Mouse (Mus musculus): ENCODE results near the gene Psmd9. TPM values are rescaled to one million over a fixed set of nuclear protein-coding genes. Genes with fewer than 3 reads are reported as not detected.
"Not testable (repeated sequence)": the region's sequence is repeated elsewhere in the genome, so short reads cannot be mapped to it uniquely, and the experiment has no call there.

Psmd9 gene
- polyA plus RNA-seq, 1 experiment, result 21.9 TPM

- Histone ChIP-seq H3K4me1 (ENCODE audit: control insufficient read depth, insufficient read depth, insufficient read length, low read length) (no peaks in the 10 kb centered on the region), H3K27ac (ENCODE audit: insufficient read depth, low read depth, low read length) (no peak overlapping the region), H3K36me3 (ENCODE audit: control insufficient read depth, insufficient read depth, low read length) (no peaks in the 10 kb centered on the region), H3K27me3 (ENCODE audit: control insufficient read depth, insufficient read depth, low read length) (no peaks in the 10 kb centered on the region), H3K4me3 (ENCODE audit: low read depth, low read length) (no peak overlapping the region)
- TF ChIP-seq CTCF (IDR thresholded peaks at IDR 0.05; ENCODE audit: extremely low read depth, insufficient read length, insufficient replicate concordance, low read depth, low read length), result no peak
- no peak for TF ChIP-seq POLR2A (IDR thresholded peaks at IDR 0.05; ENCODE audit: low read depth, low read length)
- WGBS, result 59% methylated on average over 4 of the region's 4 CpGs
Measured at GRCm38 (mm10) chr5:123223051-123223410, 53.8 kb downstream of the Psmd9 start.

GRCm38 (mm10) chr5:123223861-123224260, 54.6 kb downstream of the Psmd9 start:
- not testable (repeated sequence) for H3K27ac ChIP-seq (ENCODE audit: insufficient read depth, low read depth, low read length); H3K36me3 ChIP-seq (ENCODE audit: control insufficient read depth, insufficient read depth, low read length); H3K27me3 ChIP-seq (ENCODE audit: control insufficient read depth, insufficient read depth, low read length); H3K4me3 ChIP-seq (ENCODE audit: low read depth, low read length); H3K4me1 ChIP-seq (ENCODE audit: control insufficient read depth, insufficient read depth, insufficient read length, low read length)
- WGBS, result 52% methylated on average over 6 of the region's 6 CpGs

DNA sequence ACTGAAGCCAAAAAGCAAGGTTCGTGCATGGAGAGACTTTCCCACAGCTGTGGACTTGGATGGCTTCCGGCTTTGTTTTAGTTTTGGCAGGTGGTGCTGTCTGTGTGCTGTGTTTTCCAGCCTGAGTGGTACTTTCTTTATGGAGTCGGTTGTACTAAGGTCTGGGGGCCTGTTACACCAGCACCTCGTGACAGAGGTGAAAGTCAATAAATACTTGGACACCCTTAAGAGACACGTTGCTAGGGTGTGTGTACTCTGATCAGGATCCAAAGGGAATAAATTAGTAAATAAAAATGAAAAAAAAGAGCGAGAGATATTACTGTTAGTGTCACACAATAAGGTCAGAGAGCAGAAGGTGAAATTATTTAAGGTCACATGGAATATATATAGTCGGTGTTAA, 57.6 kb downstream of the Psmd9 start:
- Histone ChIP-seq H3K4me1 (ENCODE audit: control insufficient read depth, insufficient read depth, insufficient read length, low read length) (peaks cover 6% of the 10 kb centered on the region; the same call in 1 of the 2 replicates), H3K36me3 (ENCODE audit: control insufficient read depth, insufficient read depth, low read length) (no peaks in the 10 kb centered on the region), H3K27ac (ENCODE audit: insufficient read depth, low read depth, low read length) (no peak overlapping the region), H3K4me3 (ENCODE audit: low read depth, low read length) (no peak overlapping the region), H3K27me3 (ENCODE audit: control insufficient read depth, insufficient read depth, low read length) (no peaks in the 10 kb centered on the region)
- TF ChIP-seq POLR2A (IDR thresholded peaks at IDR 0.05; ENCODE audit: low read depth, low read length), result no peak
- TF ChIP-seq CTCF (IDR thresholded peaks at IDR 0.05; ENCODE audit: extremely low read depth, insufficient read length, insufficient replicate concordance, low read depth, low read length), result no peak
- 49% methylated on average over 7 of the region's 7 CpGs for WGBS

- 2% methylated on average over 42 of the region's 42 CpGs for WGBS
- TF ChIP-seq CTCF (IDR thresholded peaks at IDR 0.05; ENCODE audit: extremely low read depth, insufficient read length, insufficient replicate concordance, low read depth, low read length) (no peak), POLR2A (IDR thresholded peaks at IDR 0.05; ENCODE audit: low read depth, low read length) (peak; percentile 58)
- 0 out of 2 replicates have a peak overlapping the region, but pooled peaks have one; percentile 33 for H3K27ac ChIP-seq (ENCODE audit: insufficient read depth, low read depth, low read length)
- no peaks in the 10 kb centered on the region for H3K36me3 ChIP-seq (ENCODE audit: control insufficient read depth, insufficient read depth, low read length)
- peaks cover 6% of the 10 kb centered on the region; the same call in 1 of the 2 replicates for H3K4me1 ChIP-seq (ENCODE audit: control insufficient read depth, insufficient read depth, insufficient read length, low read length)
- peak overlapping the region; percentile 100 for H3K4me3 ChIP-seq (ENCODE audit: low read depth, low read length)
- H3K27me3 ChIP-seq (ENCODE audit: control insufficient read depth, insufficient read depth, low read length), result no peaks in the 10 kb centered on the region
Measured at GRCm38 (mm10) chr5:123227762-123228523, 58.7 kb downstream of the Psmd9 start.

DNA sequence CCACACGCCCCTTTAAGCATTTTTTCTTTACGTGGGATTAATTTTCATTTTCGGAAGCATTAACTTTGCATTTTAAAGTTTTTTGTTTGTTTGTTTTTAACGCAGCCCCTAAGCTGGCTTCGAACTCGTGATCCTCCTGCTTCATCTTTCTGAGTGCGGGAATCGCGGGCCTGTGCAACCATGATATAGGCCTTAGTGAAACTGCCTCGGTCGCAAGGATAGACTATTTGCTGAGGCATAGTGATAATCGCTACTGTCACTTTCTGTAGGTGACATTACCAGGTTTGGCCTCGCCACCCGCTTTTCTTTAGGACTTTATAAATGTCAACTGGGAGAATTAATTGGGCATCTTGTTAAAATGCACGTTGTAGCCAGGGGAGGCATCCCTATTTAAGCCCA, 59.3 kb downstream of the Psmd9 start:
- Histone ChIP-seq H3K27ac (ENCODE audit: insufficient read depth, low read depth, low read length) (0 out of 2 replicates have a peak overlapping the region, but pooled peaks have one; percentile 33), H3K4me3 (ENCODE audit: low read depth, low read length) (peak overlapping the region; percentile 100), H3K36me3 (ENCODE audit: control insufficient read depth, insufficient read depth, low read length) (no peaks in the 10 kb centered on the region), H3K27me3 (ENCODE audit: control insufficient read depth, insufficient read depth, low read length) (no peaks in the 10 kb centered on the region), H3K4me1 (ENCODE audit: control insufficient read depth, insufficient read depth, insufficient read length, low read length) (peaks cover 6% of the 10 kb centered on the region; the same call in 1 of the 2 replicates)
- 7% methylated on average over 15 of the region's 15 CpGs for WGBS
- TF ChIP-seq POLR2A (IDR thresholded peaks at IDR 0.05; ENCODE audit: low read depth, low read length) (no peak), CTCF (IDR thresholded peaks at IDR 0.05; ENCODE audit: extremely low read depth, insufficient read length, insufficient replicate concordance, low read depth, low read length) (no peak)

DNA sequence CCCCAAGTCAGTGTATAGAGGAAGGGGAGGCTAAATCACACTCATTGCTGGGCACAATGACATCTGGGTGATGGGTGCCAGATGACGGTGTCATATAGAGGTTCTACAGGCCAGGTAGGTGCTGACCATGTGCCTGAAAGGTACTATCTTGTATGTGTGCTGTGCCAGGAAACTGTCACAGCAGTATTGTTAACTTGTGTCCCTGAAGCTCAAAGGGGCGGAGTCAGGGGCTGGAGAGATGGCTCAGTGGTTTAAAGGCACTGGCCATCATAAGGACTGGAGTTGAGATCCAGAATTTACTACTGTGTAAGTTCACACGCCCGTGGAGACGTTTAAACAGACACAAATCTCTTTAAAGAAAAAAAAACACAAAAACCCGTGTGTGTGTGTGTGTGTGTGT, 60.1 kb downstream of the Psmd9 start:
- H3K27me3 ChIP-seq (ENCODE audit: control insufficient read depth, insufficient read depth, low read length), result no peaks in the 10 kb centered on the region
- no peaks in the 10 kb centered on the region for H3K36me3 ChIP-seq (ENCODE audit: control insufficient read depth, insufficient read depth, low read length)
- WGBS, result 79% methylated on average over 6 of the region's 6 CpGs
- no peak overlapping the region for H3K4me3 ChIP-seq (ENCODE audit: low read depth, low read length)
- peaks cover 6% of the 10 kb centered on the region; the same call in 1 of the 2 replicates for H3K4me1 ChIP-seq (ENCODE audit: control insufficient read depth, insufficient read depth, insufficient read length, low read length)
- no peak overlapping the region for H3K27ac ChIP-seq (ENCODE audit: insufficient read depth, low read depth, low read length)
- TF ChIP-seq POLR2A (IDR thresholded peaks at IDR 0.05; ENCODE audit: low read depth, low read length) (no peak), CTCF (IDR thresholded peaks at IDR 0.05; ENCODE audit: extremely low read depth, insufficient read length, insufficient replicate concordance, low read depth, low read length) (no peak)

DNA sequence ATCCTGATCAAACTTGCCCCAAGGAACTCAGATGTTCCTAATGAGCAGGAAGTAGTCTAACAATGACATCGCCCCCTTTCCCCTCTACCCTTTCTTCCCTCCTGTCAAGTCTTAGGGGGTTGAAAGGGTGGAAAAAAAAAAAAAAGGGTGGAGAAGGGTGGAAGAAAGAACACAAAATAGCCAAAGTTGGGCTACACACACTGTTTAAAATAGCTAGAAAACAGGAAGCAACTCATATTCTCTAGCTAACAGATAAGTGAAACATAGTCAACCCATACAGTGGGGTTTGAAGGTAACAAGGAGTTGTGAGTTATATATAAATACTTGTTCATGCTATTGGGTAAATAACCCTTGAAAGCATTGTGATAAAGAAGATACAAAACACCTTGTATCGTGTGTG, 63.0 kb downstream of the Psmd9 start:
- 83% methylated on average over 2 of the region's 2 CpGs for WGBS
- Histone ChIP-seq H3K4me1 (ENCODE audit: control insufficient read depth, insufficient read depth, insufficient read length, low read length) (peaks cover 6% of the 10 kb centered on the region; the same call in 1 of the 2 replicates), H3K4me3 (ENCODE audit: low read depth, low read length) (no peak overlapping the region), H3K27ac (ENCODE audit: insufficient read depth, low read depth, low read length) (no peak overlapping the region), H3K36me3 (ENCODE audit: control insufficient read depth, insufficient read depth, low read length) (peaks cover 6% of the 10 kb centered on the region; the same call in 1 of the 2 replicates), H3K27me3 (ENCODE audit: control insufficient read depth, insufficient read depth, low read length) (no peaks in the 10 kb centered on the region)
- TF ChIP-seq CTCF (IDR thresholded peaks at IDR 0.05; ENCODE audit: extremely low read depth, insufficient read length, insufficient replicate concordance, low read depth, low read length) (no peak), POLR2A (IDR thresholded peaks at IDR 0.05; ENCODE audit: low read depth, low read length) (no peak)

Measured in small intestine, adult 2 months (tissue).